Mouse (Mus musculus) thymus, adult 2 months (tissue): ENCODE measurements around the gene Rfx1.

Experiments
- CTCF ChIP-seq: fragments of 200-500 bp; IDR thresholded peaks from 2 replicates; pipeline ENCODE4 v1.5.1; 2012; ENCODE audit warnings: mild to moderate bottlenecking, control low read depth, low read length, moderate library complexity, borderline replicate concordance; ENCODE audit not compliant: control insufficient read depth, poor library complexity, insufficient read depth; ENCODE audit errors: extremely low read depth
- POLR2A ChIP-seq: fragments of 200-500 bp; IDR thresholded peaks from 2 replicates; pipeline ENCODE4 v1.6.1; 2012; ENCODE audit warnings: mild to moderate bottlenecking, low read length, control low read depth, moderate library complexity; ENCODE audit not compliant: control insufficient read depth, poor library complexity, insufficient read depth; ENCODE audit errors: extremely low read depth

- TF ChIP-seq POLR2A = no peak
- no peak for TF ChIP-seq CTCF
Measured at GRCm38 (mm10) chr8:84052746-84053145, 13.9 kb upstream of the Rfx1 start.
